Mouse (Mus musculus): ENCODE measurements around the gene Net1. TPM values are rescaled to one million over a fixed set of nuclear protein-coding genes. Genes with fewer than 3 reads are reported as not detected.
A peak's percentile ranks its signal among the peaks of the same experiment; 100 is the strongest.

Net1 gene
- polyA plus RNA-seq, 1 experiment from 2014 or later: 82.0 TPM

- no peaks in the 10 kb centered on the region; the same call in 1 of the 2 replicates for H3K4me1 ChIP-seq (ENCODE audit: control insufficient read depth, insufficient read depth, low read length)
- ATAC-seq (ENCODE audit: low read depth): peak; percentile 60
- H3K27ac ChIP-seq (replicated peaks; ENCODE audit: low read depth, low read length): 0 out of 2 replicates have a peak overlapping the region, but pooled peaks have one; percentile 53
These were observed 40.3 kb downstream of the Net1 start for GRCm38 (mm10) chr13:3877679-3878220.

GRCm38 (mm10) chr13:3877185-3877584 lies 40.8 kb downstream of the Net1 start:
- peak; percentile 88 for DNase-seq (ENCODE audit: low spot score)
- Histone ChIP-seq H3K27ac (replicated peaks; ENCODE audit: low read depth, low read length) (0 out of 2 replicates have a peak overlapping the region, but pooled peaks have one; percentile 53), H3K27me3 (replicated peaks; ENCODE audit: control insufficient read depth, insufficient read depth, low read length) (no peaks in the 10 kb centered on the region), H3K36me3 (ENCODE audit: control insufficient read depth, insufficient read depth, low read length) (peaks cover 22% of the 10 kb centered on the region), H3K4me1 (ENCODE audit: control insufficient read depth, insufficient read depth, low read length) (no peaks in the 10 kb centered on the region; the same call in 1 of the 2 replicates), H3K9me3 (ENCODE audit: control insufficient read depth, low read length) (no peaks in the 10 kb centered on the region), H3K4me3 (ENCODE audit: low read depth, low read length) (no peak overlapping the region), H3K4me2 (ENCODE audit: low read depth, low read length) (no peak overlapping the region), H3K9ac (ENCODE audit: low read depth, low read length) (no peak overlapping the region)
- peak; percentile 92 for ATAC-seq (ENCODE audit: low read depth)
- 54% methylated on average over 6 of the region's 6 CpGs for WGBS

More at GRCm38 (mm10) chr13:3877679-3878220, 40.3 kb downstream of the Net1 start:
- H3K36me3 ChIP-seq (ENCODE audit: control insufficient read depth, insufficient read depth, low read length): peaks cover 28% of the 10 kb centered on the region
- no peaks in the 10 kb centered on the region for H3K9me3 ChIP-seq (ENCODE audit: control insufficient read depth, low read length)
- no peak overlapping the region for H3K9ac ChIP-seq (ENCODE audit: low read depth, low read length)
- peak; percentile 78 for DNase-seq (ENCODE audit: low spot score)
- WGBS: 39% methylated on average over 4 of the region's 4 CpGs
- H3K27me3 ChIP-seq (replicated peaks; ENCODE audit: control insufficient read depth, insufficient read depth, low read length): no peaks in the 10 kb centered on the region
- no peak overlapping the region for H3K4me3 ChIP-seq (ENCODE audit: low read depth, low read length)
- no peak overlapping the region for H3K4me2 ChIP-seq (ENCODE audit: low read depth, low read length)

GRCm38 (mm10) chr13:3876448-3876847 lies 41.6 kb downstream of the Net1 start:
- H3K36me3 ChIP-seq (ENCODE audit: control insufficient read depth, insufficient read depth, low read length): peaks cover 15% of the 10 kb centered on the region
- H3K4me2 ChIP-seq (ENCODE audit: low read depth, low read length): no peak overlapping the region
- ATAC-seq (ENCODE audit: low read depth): no peak
- H3K4me1 ChIP-seq (ENCODE audit: control insufficient read depth, insufficient read depth, low read length): no peaks in the 10 kb centered on the region; the same call in 1 of the 2 replicates
- no peaks in the 10 kb centered on the region for H3K27me3 ChIP-seq (replicated peaks; ENCODE audit: control insufficient read depth, insufficient read depth, low read length)
- no peak overlapping the region for H3K9ac ChIP-seq (ENCODE audit: low read depth, low read length)
- 65% methylated on average over 6 of the region's 6 CpGs for WGBS
- DNase-seq (ENCODE audit: low spot score): peak; percentile 48
- peak overlapping the region; percentile 39; the same call in 1 of the 2 replicates for H3K27ac ChIP-seq (replicated peaks; ENCODE audit: low read depth, low read length)
- H3K9me3 ChIP-seq (ENCODE audit: control insufficient read depth, low read length): no peaks in the 10 kb centered on the region
- H3K4me3 ChIP-seq (ENCODE audit: low read depth, low read length): no peak overlapping the region

GRCm38 (mm10) chr13:3872832-3873231 lies 45.2 kb downstream of the Net1 start:
- no peaks in the 10 kb centered on the region; the same call in 1 of the 2 replicates for H3K4me1 ChIP-seq (ENCODE audit: control insufficient read depth, insufficient read depth, low read length)
- H3K27ac ChIP-seq (replicated peaks; ENCODE audit: low read depth, low read length): no peak overlapping the region
- ATAC-seq (ENCODE audit: low read depth) (no peak), DNase-seq (ENCODE audit: low spot score) (no peak)
- 88% methylated on average over 4 of the region's 4 CpGs for whole genome bisulfite sequencing
- no peaks in the 10 kb centered on the region for H3K36me3 ChIP-seq (ENCODE audit: control insufficient read depth, insufficient read depth, low read length)
- H3K9me3 ChIP-seq (ENCODE audit: control insufficient read depth, low read length): no peaks in the 10 kb centered on the region
- H3K4me2 ChIP-seq (ENCODE audit: low read depth, low read length): no peak overlapping the region
- no peaks in the 10 kb centered on the region for H3K27me3 ChIP-seq (replicated peaks; ENCODE audit: control insufficient read depth, insufficient read depth, low read length)
- no peak overlapping the region for H3K4me3 ChIP-seq (ENCODE audit: low read depth, low read length)
- H3K9ac ChIP-seq (ENCODE audit: low read depth, low read length): no peak overlapping the region

GRCm38 (mm10) chr13:3869901-3870300 lies 48.1 kb downstream of the Net1 start:
- no peak for ATAC-seq (ENCODE audit: low read depth)
- H3K9ac ChIP-seq (ENCODE audit: low read depth, low read length): no peak overlapping the region
- no peaks in the 10 kb centered on the region for H3K4me1 ChIP-seq (ENCODE audit: control insufficient read depth, insufficient read depth, low read length)
- H3K27ac ChIP-seq (replicated peaks; ENCODE audit: low read depth, low read length): no peak overlapping the region
- H3K4me2 ChIP-seq (ENCODE audit: low read depth, low read length): no peak overlapping the region
- no peak for DNase-seq (ENCODE audit: low spot score)
- H3K9me3 ChIP-seq (ENCODE audit: control insufficient read depth, low read length): no peaks in the 10 kb centered on the region
- no peaks in the 10 kb centered on the region for H3K36me3 ChIP-seq (ENCODE audit: control insufficient read depth, insufficient read depth, low read length)
- no peak overlapping the region for H3K4me3 ChIP-seq (ENCODE audit: low read depth, low read length)
- H3K27me3 ChIP-seq (replicated peaks; ENCODE audit: control insufficient read depth, insufficient read depth, low read length): no peaks in the 10 kb centered on the region

- Histone ChIP-seq H3K9me3 (ENCODE audit: control insufficient read depth, low read length) (no peaks in the 10 kb centered on the region), H3K4me3 (ENCODE audit: low read depth, low read length) (no peak overlapping the region), H3K4me2 (ENCODE audit: low read depth, low read length) (no peak overlapping the region), H3K27me3 (replicated peaks; ENCODE audit: control insufficient read depth, insufficient read depth, low read length) (no peaks in the 10 kb centered on the region), H3K4me1 (ENCODE audit: control insufficient read depth, insufficient read depth, low read length) (no peaks in the 10 kb centered on the region), H3K36me3 (ENCODE audit: control insufficient read depth, insufficient read depth, low read length) (no peaks in the 10 kb centered on the region), H3K27ac (replicated peaks; ENCODE audit: low read depth, low read length) (no peak overlapping the region), H3K9ac (ENCODE audit: low read depth, low read length) (no peak overlapping the region)
- DNase-seq (ENCODE audit: low spot score) (no peak), ATAC-seq (ENCODE audit: low read depth) (no peak)
- 76% methylated on average over 6 of the region's 6 CpGs for WGBS
These were observed 50.9 kb downstream of the Net1 start for GRCm38 (mm10) chr13:3867158-3867557.

GRCm38 (mm10) chr13:3866355-3867052 lies 51.5 kb downstream of the Net1 start:
- H3K4me1 ChIP-seq (ENCODE audit: control insufficient read depth, insufficient read depth, low read length): no peaks in the 10 kb centered on the region
- no peak for ATAC-seq (ENCODE audit: low read depth)
- no peaks in the 10 kb centered on the region for H3K27me3 ChIP-seq (replicated peaks; ENCODE audit: control insufficient read depth, insufficient read depth, low read length)
- no peak overlapping the region for H3K27ac ChIP-seq (replicated peaks; ENCODE audit: low read depth, low read length)
- 86% methylated on average over 8 of the region's 8 CpGs for WGBS
- no peak for DNase-seq (ENCODE audit: low spot score)
- no peak overlapping the region for H3K4me3 ChIP-seq (ENCODE audit: low read depth, low read length)
- H3K9ac ChIP-seq (ENCODE audit: low read depth, low read length): no peak overlapping the region
- H3K4me2 ChIP-seq (ENCODE audit: low read depth, low read length): no peak overlapping the region
- H3K9me3 ChIP-seq (ENCODE audit: control insufficient read depth, low read length): no peaks in the 10 kb centered on the region
- no peaks in the 10 kb centered on the region for H3K36me3 ChIP-seq (ENCODE audit: control insufficient read depth, insufficient read depth, low read length)

- Histone ChIP-seq H3K36me3 (ENCODE audit: control insufficient read depth, insufficient read depth, low read length) (no peaks in the 10 kb centered on the region), H3K9me3 (ENCODE audit: control insufficient read depth, low read length) (no peaks in the 10 kb centered on the region), H3K27ac (replicated peaks; ENCODE audit: low read depth, low read length) (no peak overlapping the region), H3K27me3 (replicated peaks; ENCODE audit: control insufficient read depth, insufficient read depth, low read length) (no peaks in the 10 kb centered on the region), H3K4me2 (ENCODE audit: low read depth, low read length) (no peak overlapping the region), H3K4me3 (ENCODE audit: low read depth, low read length) (no peak overlapping the region), H3K9ac (ENCODE audit: low read depth, low read length) (no peak overlapping the region), H3K4me1 (ENCODE audit: control insufficient read depth, insufficient read depth, low read length) (no peaks in the 10 kb centered on the region)
- ATAC-seq (ENCODE audit: low read depth): no peak
- no peak for DNase-seq (ENCODE audit: low spot score)
- 79% methylated on average over 14 of the region's 14 CpGs for WGBS
These were observed 52.2 kb downstream of the Net1 start for GRCm38 (mm10) chr13:3865648-3866354.
